Mouse (Mus musculus): ENCODE measurements around the gene Klhl22. TPM values are rescaled to one million over a fixed set of nuclear protein-coding genes. Genes with fewer than 3 reads are reported as not detected.

Klhl22 gene
- polyA plus RNA-seq, 1 experiment, result 126 TPM

DNA sequence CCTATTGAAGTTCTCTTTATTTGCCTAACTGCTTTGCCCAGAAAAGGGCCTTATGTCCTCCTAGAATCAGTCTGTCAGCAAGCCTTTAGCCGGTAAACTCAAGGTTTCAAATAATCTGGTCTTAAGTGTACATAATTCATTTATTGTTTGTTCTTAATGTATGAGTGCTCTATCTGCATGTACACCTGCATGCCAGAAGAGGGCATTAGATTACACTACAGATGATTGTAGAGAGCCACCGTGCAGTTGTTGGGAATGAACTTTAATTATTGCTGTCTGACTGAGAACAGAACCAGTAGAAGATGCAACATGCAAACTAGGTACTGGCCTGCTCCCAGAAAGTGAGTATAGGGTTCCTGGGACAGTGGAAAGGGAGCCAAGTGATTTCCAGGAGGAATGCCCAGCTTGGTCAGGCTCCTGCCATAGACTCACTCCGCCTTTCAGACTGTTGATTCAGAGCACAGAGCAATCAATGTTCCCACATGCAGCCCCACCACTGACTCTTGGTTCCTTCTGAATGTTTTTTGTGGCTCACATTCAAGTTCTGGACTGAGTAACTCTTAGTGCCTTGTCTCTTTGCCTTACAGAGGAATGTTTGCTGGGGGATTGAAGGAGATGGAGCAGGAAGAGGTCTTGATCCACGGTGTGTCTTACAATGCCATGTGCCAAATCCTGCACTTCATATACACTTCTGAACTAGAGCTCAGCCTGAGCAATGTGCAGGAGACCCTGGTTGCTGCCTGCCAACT lies 11.9 kb downstream of the Klhl22 start:
- H3K4me3 ChIP-seq (ENCODE audit: insufficient read depth, low read length), result no peak overlapping the region
- H3K4me1 ChIP-seq (ENCODE audit: control insufficient read depth, insufficient read depth, low read length), result peaks cover 1% of the 10 kb centered on the region
- TF ChIP-seq POLR2A (IDR thresholded peaks at IDR 0.05; ENCODE audit: extremely low read depth, insufficient read depth, low read length) (no peak), CTCF (IDR thresholded peaks at IDR 0.05; ENCODE audit: extremely low read depth, insufficient read depth, low read length) (0 out of 2 replicates have a peak, but pooled peaks have one; percentile 2)
- no peak overlapping the region for H3K27ac ChIP-seq (ENCODE audit: insufficient read depth, low read length)

DNA sequence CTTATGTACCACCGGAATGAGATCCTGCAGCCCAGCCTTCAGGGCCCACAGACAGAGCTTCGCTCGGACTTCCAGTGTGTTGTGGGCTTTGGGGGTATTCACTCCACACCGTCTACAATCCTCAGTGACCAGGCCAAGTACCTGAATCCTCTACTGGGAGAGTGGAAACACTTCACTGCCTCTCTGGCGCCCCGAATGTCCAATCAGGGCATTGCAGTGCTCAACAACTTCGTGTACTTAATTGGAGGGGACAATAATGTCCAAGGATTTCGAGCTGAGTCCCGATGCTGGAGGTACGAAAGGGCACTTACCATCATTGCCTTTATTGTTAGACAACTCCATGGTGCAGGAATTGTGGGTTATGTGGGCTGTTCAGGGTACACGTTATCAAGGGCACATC lies 17.4 kb downstream of the Klhl22 start:
- H3K4me3 ChIP-seq (ENCODE audit: insufficient read depth, low read length), result no peak overlapping the region
- H3K4me1 ChIP-seq (ENCODE audit: control insufficient read depth, insufficient read depth, low read length), result no peaks in the 10 kb centered on the region
- no peak overlapping the region for H3K27ac ChIP-seq (ENCODE audit: insufficient read depth, low read length)
- TF ChIP-seq CTCF (IDR thresholded peaks at IDR 0.05; ENCODE audit: extremely low read depth, insufficient read depth, low read length), result peak; percentile 61
- TF ChIP-seq POLR2A (IDR thresholded peaks at IDR 0.05; ENCODE audit: extremely low read depth, insufficient read depth, low read length), result no peak

- TF ChIP-seq CTCF (IDR thresholded peaks at IDR 0.05; ENCODE audit: extremely low read depth, insufficient read depth, low read length) (no peak), POLR2A (IDR thresholded peaks at IDR 0.05; ENCODE audit: extremely low read depth, insufficient read depth, low read length) (no peak)
- Histone ChIP-seq H3K27ac (ENCODE audit: insufficient read depth, low read length) (no peak overlapping the region), H3K4me3 (ENCODE audit: insufficient read depth, low read length) (no peak overlapping the region), H3K4me1 (ENCODE audit: control insufficient read depth, insufficient read depth, low read length) (no peaks in the 10 kb centered on the region)
Measured at GRCm38 (mm10) chr16:17778223-17778622, 18.8 kb downstream of the Klhl22 start.

GRCm38 (mm10) chr16:17779692-17780091 lies 20.3 kb downstream of the Klhl22 start:
- Histone ChIP-seq H3K4me3 (ENCODE audit: insufficient read depth, low read length) (no peak overlapping the region), H3K27ac (ENCODE audit: insufficient read depth, low read length) (no peak overlapping the region), H3K4me1 (ENCODE audit: control insufficient read depth, insufficient read depth, low read length) (no peaks in the 10 kb centered on the region)
- TF ChIP-seq POLR2A (IDR thresholded peaks at IDR 0.05; ENCODE audit: extremely low read depth, insufficient read depth, low read length), result no peak
- TF ChIP-seq CTCF (IDR thresholded peaks at IDR 0.05; ENCODE audit: extremely low read depth, insufficient read depth, low read length), result no peak

- TF ChIP-seq POLR2A (IDR thresholded peaks at IDR 0.05; ENCODE audit: extremely low read depth, insufficient read depth, low read length) (no peak), CTCF (IDR thresholded peaks at IDR 0.05; ENCODE audit: extremely low read depth, insufficient read depth, low read length) (peak; percentile 26; the same call in 1 of the 2 replicates)
- no peaks in the 10 kb centered on the region for H3K4me1 ChIP-seq (ENCODE audit: control insufficient read depth, insufficient read depth, low read length)
- no peak overlapping the region for H3K4me3 ChIP-seq (ENCODE audit: insufficient read depth, low read length)
- no peak overlapping the region for H3K27ac ChIP-seq (ENCODE audit: insufficient read depth, low read length)
Measured at GRCm38 (mm10) chr16:17785337-17785736, 25.9 kb downstream of the Klhl22 start.

DNA sequence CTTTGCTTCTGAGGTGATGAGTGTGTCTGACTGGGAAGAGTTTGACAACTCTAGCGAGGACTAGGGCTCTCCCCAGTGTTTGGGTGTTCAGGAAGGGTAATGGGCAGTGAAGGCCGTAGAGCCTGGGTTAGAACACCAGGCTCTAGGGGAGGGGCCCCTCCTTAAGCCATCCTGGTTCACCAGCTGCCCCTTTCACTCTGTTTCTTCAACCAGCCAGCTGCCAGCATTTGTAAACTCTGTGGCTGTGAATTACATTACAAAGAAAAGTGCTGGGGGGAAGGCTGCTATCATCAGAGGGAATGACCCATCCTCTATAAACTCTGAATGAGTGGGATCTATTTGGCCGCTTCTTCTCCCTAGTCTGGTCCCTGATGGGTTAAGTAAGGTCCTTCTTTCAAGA lies 33.3 kb downstream of the Klhl22 start:
- Histone ChIP-seq H3K27ac (ENCODE audit: insufficient read depth, low read length) (no peak overlapping the region), H3K4me1 (ENCODE audit: control insufficient read depth, insufficient read depth, low read length) (no peaks in the 10 kb centered on the region), H3K4me3 (ENCODE audit: insufficient read depth, low read length) (no peak overlapping the region)
- TF ChIP-seq POLR2A (IDR thresholded peaks at IDR 0.05; ENCODE audit: extremely low read depth, insufficient read depth, low read length), result no peak
- no peak for TF ChIP-seq CTCF (IDR thresholded peaks at IDR 0.05; ENCODE audit: extremely low read depth, insufficient read depth, low read length)

DNA sequence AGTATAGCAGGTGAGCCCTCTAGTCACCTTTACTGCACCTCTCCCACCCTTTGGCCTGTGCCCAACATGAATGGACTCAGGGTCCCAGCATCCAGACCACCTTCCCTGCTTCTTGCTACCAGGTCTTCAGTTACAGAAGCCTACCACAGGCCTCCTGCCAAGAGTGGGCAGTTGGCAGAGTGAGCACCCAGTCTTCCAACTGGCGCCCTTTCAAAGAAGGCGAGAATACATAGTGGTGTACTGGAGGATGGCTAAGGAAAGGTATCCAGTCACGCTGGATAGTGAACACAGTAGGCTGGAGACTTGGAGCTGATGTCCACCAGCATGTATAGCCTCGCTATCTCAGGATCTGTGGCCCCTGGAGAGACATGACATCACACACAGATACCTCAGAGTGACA lies 34.6 kb downstream of the Klhl22 start:
- no peak overlapping the region for H3K27ac ChIP-seq (ENCODE audit: insufficient read depth, low read length)
- H3K4me1 ChIP-seq (ENCODE audit: control insufficient read depth, insufficient read depth, low read length), result no peaks in the 10 kb centered on the region
- no peak for TF ChIP-seq POLR2A (IDR thresholded peaks at IDR 0.05; ENCODE audit: extremely low read depth, insufficient read depth, low read length)
- TF ChIP-seq CTCF (IDR thresholded peaks at IDR 0.05; ENCODE audit: extremely low read depth, insufficient read depth, low read length), result no peak
- no peak overlapping the region for H3K4me3 ChIP-seq (ENCODE audit: insufficient read depth, low read length)

DNA sequence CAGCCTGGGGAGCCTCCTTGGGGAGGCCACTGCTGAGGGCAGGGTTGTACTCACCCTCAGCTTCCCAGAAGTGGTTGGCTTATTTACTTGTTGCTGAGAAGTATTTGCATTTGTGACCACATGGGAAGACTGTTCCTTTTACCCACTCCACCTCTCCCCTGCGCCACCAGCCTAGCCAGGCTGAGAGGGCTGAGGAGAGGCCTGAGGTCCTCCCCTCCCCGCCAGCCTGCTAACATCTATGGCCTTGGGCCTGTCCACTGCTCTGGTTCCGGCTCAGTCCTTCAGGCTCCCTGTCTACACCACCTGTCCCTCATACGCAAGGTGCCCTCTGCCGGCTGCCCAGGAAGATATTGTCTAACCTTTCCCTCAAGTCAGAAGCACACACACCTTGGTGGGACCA lies 36.2 kb downstream of the Klhl22 start:
- H3K27ac ChIP-seq (ENCODE audit: insufficient read depth, low read length), result no peak overlapping the region
- TF ChIP-seq CTCF (IDR thresholded peaks at IDR 0.05; ENCODE audit: extremely low read depth, insufficient read depth, low read length), result no peak
- no peak for TF ChIP-seq POLR2A (IDR thresholded peaks at IDR 0.05; ENCODE audit: extremely low read depth, insufficient read depth, low read length)
- no peaks in the 10 kb centered on the region for H3K4me1 ChIP-seq (ENCODE audit: control insufficient read depth, insufficient read depth, low read length)
- no peak overlapping the region for H3K4me3 ChIP-seq (ENCODE audit: insufficient read depth, low read length)

DNA sequence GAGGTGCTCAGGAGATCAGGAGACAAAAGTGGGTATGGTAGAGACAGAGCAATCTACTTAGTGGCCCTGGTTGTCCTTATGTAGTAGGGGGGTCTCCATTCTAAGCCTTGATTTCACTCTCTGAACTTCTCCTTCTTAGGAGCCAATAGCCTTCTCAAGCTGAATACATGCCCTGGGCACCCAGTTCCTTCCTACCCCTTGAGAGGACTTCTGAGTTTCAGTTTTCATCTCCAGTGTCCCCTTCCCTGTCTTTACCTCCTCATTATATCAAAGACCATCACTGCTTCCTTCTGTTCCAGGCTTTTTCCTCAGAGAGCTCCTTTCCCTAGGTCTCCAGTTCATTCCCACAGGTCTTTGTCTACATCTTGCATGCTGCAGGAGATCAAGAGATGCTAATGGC lies 37.1 kb downstream of the Klhl22 start:
- Histone ChIP-seq H3K27ac (ENCODE audit: insufficient read depth, low read length) (no peak overlapping the region), H3K4me1 (ENCODE audit: control insufficient read depth, insufficient read depth, low read length) (no peaks in the 10 kb centered on the region), H3K4me3 (ENCODE audit: insufficient read depth, low read length) (no peak overlapping the region)
- TF ChIP-seq CTCF (IDR thresholded peaks at IDR 0.05; ENCODE audit: extremely low read depth, insufficient read depth, low read length) (no peak), POLR2A (IDR thresholded peaks at IDR 0.05; ENCODE audit: extremely low read depth, insufficient read depth, low read length) (no peak)

All from cortical plate, adult 2 months (tissue).